Mouse (Mus musculus) adrenal gland, postnatal 25 days (tissue): ENCODE data around the gene Ccdc33. TPM values are rescaled to one million over a fixed set of nuclear protein-coding genes. Genes with fewer than 3 reads are reported as not detected.

Source experiments
- DNase-seq: peaks from one replicate; pipeline ENCODE4 v3.0.0; 2021; ENCODE audit warnings: mixed read lengths
- total RNA-seq: library from RNA; stranded (reverse); gene quantifications from 2 replicates; pipeline ENCODE4 v1.2.3, GENCODE M21; 2021

The Ccdc33 gene
- total RNA-seq, 1 experiment from 2014 or later: 0.39 TPM

GRCm38 (mm10) chr9:58129508-58129907 is 10.9 kb upstream of the Ccdc33 start:
- DNase-seq: no peak

GRCm38 (mm10) chr9:58128926-58129413 is 10.3 kb upstream of the Ccdc33 start:
- no peak for DNase-seq

- DNase-seq: no peak
Measured at GRCm38 (mm10) chr9:58125811-58126210, 7.2 kb upstream of the Ccdc33 start.

- DNase-seq: no peak
Measured at GRCm38 (mm10) chr9:58125085-58125484, 6.5 kb upstream of the Ccdc33 start.

GRCm38 (mm10) chr9:58116024-58116651 is 2.5 kb downstream of the Ccdc33 start:
- no peak for DNase-seq

- no peak for DNase-seq
Measured at GRCm38 (mm10) chr9:58115297-58115925, 3.2 kb downstream of the Ccdc33 start.

- no peak for DNase-seq
Measured at GRCm38 (mm10) chr9:58114019-58114418, 4.6 kb downstream of the Ccdc33 start.

- no peak for DNase-seq
Measured at GRCm38 (mm10) chr9:58113279-58113884, 5.2 kb downstream of the Ccdc33 start.

- no peak for DNase-seq
Measured at GRCm38 (mm10) chr9:58112866-58113278, 5.8 kb downstream of the Ccdc33 start.

- DNase-seq: no peak
Measured at GRCm38 (mm10) chr9:58112321-58112751, 6.3 kb downstream of the Ccdc33 start.

- peak; percentile 47 for DNase-seq
Measured at GRCm38 (mm10) chr9:58111431-58111830, 7.2 kb downstream of the Ccdc33 start.

- no peak for DNase-seq
Measured at GRCm38 (mm10) chr9:58110787-58111186, 7.8 kb downstream of the Ccdc33 start.

GRCm38 (mm10) chr9:58107494-58107893 is 11.1 kb downstream of the Ccdc33 start:
- DNase-seq: no peak

- DNase-seq: peak; percentile 40
Measured at GRCm38 (mm10) chr9:58105595-58106169, 12.9 kb downstream of the Ccdc33 start.

- DNase-seq: no peak
Measured at GRCm38 (mm10) chr9:58103647-58104046, 15.0 kb downstream of the Ccdc33 start.

- no peak for DNase-seq
Measured at GRCm38 (mm10) chr9:58102013-58102412, 16.6 kb downstream of the Ccdc33 start.

GRCm38 (mm10) chr9:58099836-58100565 is 18.6 kb downstream of the Ccdc33 start:
- DNase-seq: no peak

- no peak for DNase-seq
Measured at GRCm38 (mm10) chr9:58096629-58097301, 21.9 kb downstream of the Ccdc33 start.

- no peak for DNase-seq
Measured at GRCm38 (mm10) chr9:58095977-58096376, 22.6 kb downstream of the Ccdc33 start.

- no peak for DNase-seq
Measured at GRCm38 (mm10) chr9:58093776-58094175, 24.8 kb downstream of the Ccdc33 start.

GRCm38 (mm10) chr9:58092581-58093269 is 25.9 kb downstream of the Ccdc33 start:
- DNase-seq: peak; percentile 64
